Mouse (Mus musculus) neural tube, embryonic 10.5 days (tissue): ENCODE results near the gene Tesk2.

ENCODE experiments used
- DNase-seq: peaks from one replicate; pipeline ENCODE4 v3.0.0-alpha.2; 2017; ENCODE audit warnings: low spot score; ENCODE audit errors: extremely low spot score

Gene Tesk2

GRCm38 (mm10) chr4:116840841-116841240 is 120.1 kb downstream of the Tesk2 start:
- DNase-seq = no peak

GRCm38 (mm10) chr4:116844324-116844723 is 123.6 kb downstream of the Tesk2 start:
- no peak for DNase-seq

GRCm38 (mm10) chr4:116849901-116850300 is 129.2 kb downstream of the Tesk2 start:
- no peak for DNase-seq

- peak; percentile 17 for DNase-seq
Observed at GRCm38 (mm10) chr4:116854286-116854685, 133.5 kb downstream of the Tesk2 start.
